Mouse (Mus musculus) lung, postnatal 14 days (tissue): Measurements from ENCODE around the gene Ppig.
"Not testable (repeated sequence)": the region's sequence is repeated elsewhere in the genome, so short reads cannot be mapped to it uniquely, and the experiment has no call there.

Source experiments
- DNase-seq: peaks from one replicate; pipeline ENCODE4 v3.0.0; 2021

Gene Ppig

GRCm38 (mm10) chr2:69722273-69722649 is at the start of gene Ppig:
Gene Ppig (plus strand): TSS chr2:69722545.
- DNase-seq, result no peak

- DNase-seq, result no peak
Observed at GRCm38 (mm10) chr2:69673723-69674122, 48.6 kb upstream of the Ppig start.

- DNase-seq, result no peak
Observed at GRCm38 (mm10) chr2:69675266-69675665, 47.1 kb upstream of the Ppig start.

DNA sequence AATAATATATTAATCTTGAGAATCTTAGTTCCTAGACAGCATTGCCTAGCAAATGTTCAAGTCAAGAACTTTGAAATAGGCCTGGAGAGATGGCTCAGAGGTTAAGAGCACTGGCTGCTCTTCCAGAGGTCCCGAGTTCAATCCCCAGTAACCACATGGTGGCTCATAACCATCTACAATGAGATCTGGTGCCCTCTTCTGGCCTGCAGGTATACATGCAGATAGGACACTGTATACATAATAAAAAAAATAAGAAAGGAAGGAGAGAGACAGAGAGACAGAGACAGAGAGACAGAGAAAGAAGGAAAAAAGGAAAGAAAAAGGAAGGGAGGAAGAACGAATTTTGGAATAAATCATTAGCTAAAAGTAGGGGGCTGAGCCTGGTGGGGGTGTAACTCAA is 45.6 kb upstream of the Ppig start:
- DNase-seq, result no peak

- DNase-seq, result not testable (repeated sequence)
Observed at GRCm38 (mm10) chr2:69677215-69677614, 45.1 kb upstream of the Ppig start.

DNA sequence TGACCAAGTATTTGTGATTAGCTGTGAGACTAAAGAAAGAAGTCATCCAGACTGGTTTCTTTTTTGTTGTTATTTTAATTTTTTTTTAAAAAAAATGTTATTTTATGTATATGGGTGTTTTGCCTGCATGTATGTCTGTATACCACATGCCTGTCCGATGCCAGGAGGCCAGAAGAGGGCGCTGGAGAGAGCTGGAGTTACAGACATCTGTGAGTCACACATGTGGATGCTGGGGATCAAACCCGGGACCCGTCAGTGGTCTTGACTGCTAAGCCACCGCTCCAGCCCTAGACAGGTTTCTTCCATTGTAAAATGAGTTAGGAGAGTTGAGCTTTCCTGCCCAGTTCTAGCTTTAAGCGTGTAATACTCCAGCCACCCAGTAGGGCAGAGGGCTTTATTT is 42.4 kb upstream of the Ppig start:
- DNase-seq, result peak; percentile 7

DNA sequence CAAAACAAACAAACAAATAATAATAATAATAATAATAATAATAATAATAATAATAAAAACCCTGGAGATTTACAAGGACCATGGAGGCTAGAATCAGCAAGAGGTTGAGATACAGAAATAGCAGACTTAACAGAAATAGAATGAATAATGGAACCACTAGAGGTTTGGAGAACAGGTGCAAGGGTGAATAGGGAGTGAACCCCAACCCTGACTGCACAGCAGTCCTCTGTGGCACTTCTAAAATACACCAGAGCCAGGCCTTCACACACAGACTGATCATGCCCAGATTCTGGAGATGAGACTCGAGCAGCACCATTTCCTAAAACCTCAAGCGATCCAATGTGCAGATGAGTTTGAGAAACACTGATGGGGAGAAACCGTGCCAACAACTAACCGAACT is 40.4 kb upstream of the Ppig start:
- DNase-seq, result no peak

DNA sequence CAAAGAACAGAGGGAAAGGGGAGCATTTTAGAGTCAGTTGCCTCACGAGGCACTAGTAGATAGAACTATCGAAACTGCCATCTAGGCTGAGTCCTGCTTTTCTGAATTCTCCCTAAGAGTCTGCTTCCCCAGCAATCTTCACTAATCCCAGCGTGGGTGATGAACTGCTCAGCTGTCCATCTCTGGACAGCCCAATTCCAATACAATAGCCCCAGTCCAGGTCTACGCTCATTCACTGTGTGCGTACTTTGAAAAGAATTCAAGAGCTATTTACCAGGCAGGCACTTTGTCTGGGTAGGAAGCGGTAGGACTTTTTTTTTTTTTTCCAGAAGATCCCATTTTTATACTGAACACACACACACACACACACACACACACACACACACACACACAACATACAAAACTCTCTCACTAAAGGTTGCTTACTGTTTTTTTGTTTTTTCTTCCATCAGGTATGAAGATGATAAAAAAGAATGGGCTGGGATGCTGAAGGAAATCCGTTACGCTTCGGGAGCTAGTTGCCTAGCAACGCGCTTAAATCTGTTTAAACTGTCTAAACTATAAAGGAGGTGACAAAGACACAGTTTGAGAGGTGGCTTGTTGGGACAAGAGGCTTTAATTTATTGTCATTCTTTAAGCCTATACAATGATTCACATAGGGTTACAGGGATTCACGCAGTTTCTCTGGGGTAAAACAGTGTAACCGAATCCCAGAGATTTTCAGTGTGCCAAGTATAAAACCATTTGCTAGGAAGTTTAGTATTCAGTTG is 39.1 kb upstream of the Ppig start:
- DNase-seq, result no peak

DNA sequence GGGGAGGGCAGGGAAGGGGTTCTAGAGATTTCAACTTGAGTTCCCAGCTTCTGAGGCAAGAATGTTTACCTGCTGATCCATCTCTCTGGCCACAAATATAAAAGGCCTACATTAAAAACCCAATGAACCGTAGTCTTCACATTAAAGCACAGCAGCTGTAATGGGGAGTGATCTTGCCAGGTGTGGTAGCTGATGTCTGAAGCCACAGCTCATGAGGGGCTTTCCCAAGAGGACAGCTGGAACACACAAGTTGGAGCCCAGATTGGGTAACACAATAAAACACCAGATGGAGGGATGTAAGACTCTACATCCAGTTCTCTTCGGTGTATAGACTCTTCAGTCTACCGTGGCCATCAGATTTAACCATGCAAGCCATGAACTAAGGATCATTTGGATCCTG is 37.9 kb upstream of the Ppig start:
- DNase-seq, result no peak

DNA sequence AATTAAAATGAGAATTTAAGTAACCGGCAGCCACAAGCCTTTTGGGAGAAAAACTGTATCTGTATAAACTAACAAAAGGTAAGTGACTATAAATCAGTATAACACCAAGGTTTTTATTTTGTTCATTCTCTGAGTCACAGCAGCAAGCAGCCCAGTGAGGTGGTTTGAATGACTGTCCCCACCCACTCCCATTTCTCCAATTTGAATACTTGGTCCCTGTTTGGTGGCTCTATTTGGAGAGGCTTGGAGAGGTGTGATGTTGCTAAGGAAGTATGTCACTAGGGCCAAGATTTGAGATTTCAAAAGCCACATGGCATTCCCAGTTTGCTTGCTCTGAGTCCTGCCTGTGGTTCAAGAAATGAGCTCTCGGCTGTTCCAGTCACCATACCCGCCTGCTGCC is 32.1 kb upstream of the Ppig start:
- no peak for DNase-seq

- DNase-seq, result no peak
Observed at GRCm38 (mm10) chr2:69690843-69691242, 31.5 kb upstream of the Ppig start.

- DNase-seq, result no peak
Observed at GRCm38 (mm10) chr2:69693501-69693900, 28.8 kb upstream of the Ppig start.

DNA sequence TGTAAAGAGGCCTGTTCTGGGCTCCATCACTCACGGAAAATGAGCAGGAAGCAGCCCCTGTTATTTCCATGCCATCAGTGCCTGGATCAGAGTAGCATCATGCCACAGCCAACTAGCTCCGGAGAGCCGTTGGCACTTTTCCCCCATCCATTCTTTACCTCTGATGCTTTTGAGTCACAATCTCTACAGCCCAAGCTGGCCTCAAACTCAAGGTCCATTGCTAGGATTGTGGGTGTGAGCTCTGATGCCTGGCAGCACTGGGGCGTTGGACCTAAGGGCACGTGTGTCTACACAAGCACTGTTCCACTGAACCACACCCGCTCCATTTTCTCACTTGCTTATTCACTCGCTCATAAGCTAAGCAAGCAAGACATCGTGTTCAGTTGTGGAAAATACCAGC is 21.9 kb upstream of the Ppig start:
- DNase-seq, result no peak

DNA sequence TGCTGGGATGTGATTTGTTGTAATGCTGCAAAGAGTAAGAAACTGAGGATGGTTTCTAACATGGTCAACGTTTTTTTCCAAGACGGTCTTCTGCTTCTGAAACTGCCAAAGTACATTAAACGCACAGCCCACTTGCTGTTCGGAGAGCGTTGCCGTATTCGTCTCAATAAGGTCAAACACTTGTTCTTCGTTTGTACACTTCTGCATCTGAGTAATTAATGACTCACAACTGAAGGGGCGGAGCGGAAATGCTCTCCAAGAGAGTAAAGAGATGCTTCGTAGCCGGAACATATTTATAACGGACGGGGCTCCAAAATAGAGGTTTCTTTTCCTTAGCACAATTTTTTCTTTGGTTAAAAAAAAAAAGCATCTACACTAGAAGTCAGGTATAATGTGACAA is 10.2 kb upstream of the Ppig start:
- DNase-seq, result no peak

DNA sequence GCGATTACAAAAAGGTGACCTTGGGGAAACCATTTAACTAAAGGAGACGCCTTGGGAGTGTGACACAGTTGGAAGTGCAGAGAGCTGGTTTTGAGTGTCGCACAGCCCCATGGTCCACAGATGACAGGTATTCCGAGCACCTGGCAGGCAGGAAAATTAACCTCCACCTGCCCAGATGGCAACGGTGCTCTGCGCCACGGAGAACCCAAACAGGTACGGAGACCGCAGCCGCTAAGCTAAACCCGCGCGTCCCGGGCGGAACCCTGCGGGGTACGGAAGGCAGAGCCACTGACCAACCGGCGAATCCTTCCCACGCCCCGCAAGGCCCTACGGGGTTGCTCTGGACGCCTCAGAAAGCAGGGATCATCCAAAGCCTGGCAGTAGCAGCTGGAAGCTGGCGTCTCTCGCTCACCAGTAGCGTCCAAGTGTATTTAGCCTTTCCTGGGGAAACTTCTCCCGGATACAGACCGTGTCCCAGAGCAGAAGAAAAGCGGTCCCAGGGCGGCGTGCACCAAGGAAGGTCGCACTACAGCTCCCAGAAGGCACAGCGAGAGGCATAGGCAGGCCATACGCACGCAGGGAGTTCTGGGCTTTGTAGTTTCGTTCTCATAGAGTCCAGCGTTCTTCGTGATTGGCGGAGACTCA is 9.2 kb upstream of the Ppig start, which contains the start of gene Fastkd1:
Gene Fastkd1, minus strand, starts transcription at position 536 of the 645 bp plus-strand sequence.
- DNase-seq, result peak; percentile 83

GRCm38 (mm10) chr2:69713626-69714014 is 8.7 kb upstream of the Ppig start:
- DNase-seq, result no peak

GRCm38 (mm10) chr2:69714126-69714525 is 8.2 kb upstream of the Ppig start:
- DNase-seq, result no peak

- no peak for DNase-seq
Observed at GRCm38 (mm10) chr2:69716483-69716882, 5.9 kb upstream of the Ppig start.

GRCm38 (mm10) chr2:69719121-69719520 is 3.2 kb upstream of the Ppig start:
- no peak for DNase-seq

DNA sequence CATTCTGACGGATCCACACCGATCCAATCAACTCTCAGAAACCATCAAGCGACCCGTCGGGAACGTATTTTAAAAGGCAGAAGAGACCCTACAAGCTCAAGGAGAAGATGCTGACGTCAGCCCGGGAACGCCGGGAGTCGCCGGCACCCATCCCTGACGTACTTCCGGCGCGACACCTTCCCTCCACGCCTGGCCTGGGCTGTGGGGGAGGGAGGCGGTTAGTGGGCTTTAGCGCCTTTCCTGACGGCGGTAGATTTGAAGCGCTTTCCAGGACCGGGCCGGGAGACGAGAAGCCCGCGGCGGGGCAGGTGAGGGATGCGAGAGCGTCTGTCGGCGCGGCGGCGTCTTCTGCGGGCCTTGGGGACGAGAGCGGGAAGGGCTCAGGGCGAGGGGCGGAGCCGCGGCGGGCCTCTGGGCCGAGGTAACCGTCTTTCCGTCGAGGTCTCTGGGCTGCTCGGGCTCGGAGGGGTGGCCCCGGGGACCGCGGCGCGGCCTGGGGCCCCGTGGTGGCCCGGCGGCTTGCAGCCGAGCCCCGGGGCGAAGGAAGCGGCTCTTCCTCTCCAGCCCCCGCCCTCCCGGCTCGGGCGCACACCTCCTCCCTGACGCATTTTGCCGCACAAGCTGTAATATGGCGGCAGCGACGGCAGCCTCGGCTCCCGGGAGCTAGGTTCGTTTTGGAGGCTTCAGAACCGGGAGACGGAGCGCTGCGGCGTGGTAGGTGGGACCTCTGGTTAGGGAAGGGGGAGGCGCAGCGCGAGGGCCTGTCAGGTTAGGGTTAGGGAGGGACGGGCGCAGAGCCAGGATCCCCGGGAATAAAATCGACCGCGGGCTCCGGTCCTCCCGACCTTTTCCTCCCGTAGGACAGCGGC is 539 bp downstream of the Ppig start:
- peak; percentile 93 for DNase-seq

- no peak for DNase-seq
Observed at GRCm38 (mm10) chr2:69723519-69723825, 1.1 kb downstream of the Ppig start.

- no peak for DNase-seq
Observed at GRCm38 (mm10) chr2:69745091-69745490, 22.7 kb downstream of the Ppig start.

DNA sequence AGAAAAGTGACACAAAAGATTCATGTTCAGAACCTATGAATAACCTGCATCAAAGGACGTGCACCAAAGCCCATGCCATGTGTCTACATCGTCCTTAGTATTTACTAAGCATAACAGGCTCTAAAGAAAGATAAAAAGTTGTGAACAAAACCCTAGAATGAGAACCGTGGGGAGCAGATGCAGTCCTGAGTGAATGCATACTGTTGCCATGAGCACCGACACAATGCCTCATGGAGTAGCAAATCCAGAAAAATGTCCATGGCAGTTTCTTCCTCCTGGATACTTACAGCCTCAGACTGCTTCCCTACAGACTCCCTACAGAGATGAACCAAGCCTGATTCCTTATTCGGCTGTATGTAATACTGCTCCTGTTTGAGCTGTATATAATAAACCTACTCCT is 38.6 kb downstream of the Ppig start:
- DNase-seq, result no peak

DNA sequence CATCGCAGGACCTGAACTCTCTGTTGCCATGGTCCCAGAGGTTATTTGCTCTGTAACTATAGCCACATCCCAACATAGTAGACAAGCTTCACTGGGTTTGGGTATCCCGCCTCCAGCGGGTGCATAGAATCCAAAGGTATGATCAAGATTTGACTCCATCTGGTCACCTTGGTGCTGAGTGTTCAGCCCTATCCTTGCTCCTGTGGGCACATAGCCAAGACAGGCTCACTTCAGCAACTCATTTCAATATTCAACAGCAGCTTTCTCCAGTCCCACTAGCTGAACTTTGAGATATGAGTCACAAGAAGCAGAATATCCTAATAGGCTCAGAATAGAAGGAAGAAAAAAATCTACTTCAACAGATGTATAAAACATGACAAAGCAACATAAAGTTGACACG is 41.0 kb downstream of the Ppig start:
- DNase-seq, result no peak
